Mouse (Mus musculus): ENCODE measurements around the gene Olfr645. TPM values are rescaled to one million over a fixed set of nuclear protein-coding genes. Genes with fewer than 3 reads are reported as not detected.

Gene Olfr645
- polyA plus RNA-seq, 1 experiment from 2014 or later = not detected

Other genes starting within 250 kb of the Olfr645 start
- 0.38 TPM in 1 of 2 replicates, not detected in the other for gene Hbb-bh2, start 244.9 kb downstream of the Olfr645 start, polyA plus RNA-seq (2016; fragmentation: Nextera tagmentation; extraction: Ambion mirVana)
- 483 and 495 TPM in 2 replicates for gene Hbb-bh1, start 242.3 kb downstream of the Olfr645 start, polyA plus RNA-seq (2016; fragmentation: Nextera tagmentation; extraction: Ambion mirVana)
- gene Hbb-y, start 232.2 kb downstream of the Olfr645 start, polyA plus RNA-seq (2016; fragmentation: Nextera tagmentation; extraction: Ambion mirVana) = 6,731 and 6,931 TPM in 2 replicates
- gene Olfr66, start 199.2 kb downstream of the Olfr645 start, polyA plus RNA-seq (2016; fragmentation: Nextera tagmentation; extraction: Ambion mirVana) = not detected in 2 replicates
- not detected in 2 replicates for gene Olfr64, start 191.0 kb downstream of the Olfr645 start, polyA plus RNA-seq (2016; fragmentation: Nextera tagmentation; extraction: Ambion mirVana)
- not detected in 2 replicates for gene Olfr65, start 182.0 kb downstream of the Olfr645 start, polyA plus RNA-seq (2016; fragmentation: Nextera tagmentation; extraction: Ambion mirVana)
- gene Olfr631, start 156.6 kb downstream of the Olfr645 start, polyA plus RNA-seq (2016; fragmentation: Nextera tagmentation; extraction: Ambion mirVana) = not detected in 2 replicates
- gene Olfr632, start 151.1 kb downstream of the Olfr645 start, polyA plus RNA-seq (2016; fragmentation: Nextera tagmentation; extraction: Ambion mirVana) = not detected in 2 replicates
- gene Olfr633, start 141.0 kb downstream of the Olfr645 start, polyA plus RNA-seq (2016; fragmentation: Nextera tagmentation; extraction: Ambion mirVana) = not detected in 2 replicates
- gene Olfr635, start 114.3 kb downstream of the Olfr645 start, polyA plus RNA-seq (2016; fragmentation: Nextera tagmentation; extraction: Ambion mirVana) = not detected in 2 replicates
- gene Olfr638, start 86.7 kb downstream of the Olfr645 start, polyA plus RNA-seq (2016; fragmentation: Nextera tagmentation; extraction: Ambion mirVana) = not detected in 2 replicates
- gene Olfr639, start 68.2 kb downstream of the Olfr645 start, polyA plus RNA-seq (2016; fragmentation: Nextera tagmentation; extraction: Ambion mirVana) = not detected in 2 replicates
- gene Olfr640, start 59.9 kb downstream of the Olfr645 start, polyA plus RNA-seq (2016; fragmentation: Nextera tagmentation; extraction: Ambion mirVana) = not detected in 2 replicates
- gene Olfr641, start 50.0 kb downstream of the Olfr645 start, polyA plus RNA-seq (2016; fragmentation: Nextera tagmentation; extraction: Ambion mirVana) = not detected in 2 replicates
- not detected in 2 replicates for gene Olfr642, start 32.8 kb downstream of the Olfr645 start, polyA plus RNA-seq (2016; fragmentation: Nextera tagmentation; extraction: Ambion mirVana)
- not detected in 2 replicates for gene 4930516K23Rik, start 24.0 kb downstream of the Olfr645 start, polyA plus RNA-seq (2016; fragmentation: Nextera tagmentation; extraction: Ambion mirVana)
- gene Olfr644, start 13.6 kb downstream of the Olfr645 start, polyA plus RNA-seq (2016; fragmentation: Nextera tagmentation; extraction: Ambion mirVana) = not detected in 2 replicates
- gene Olfr646, start 19.4 kb upstream of the Olfr645 start, polyA plus RNA-seq (2016; fragmentation: Nextera tagmentation; extraction: Ambion mirVana) = not detected in 2 replicates
- gene Ubqln5, start 44.4 kb upstream of the Olfr645 start, polyA plus RNA-seq (2016; fragmentation: Nextera tagmentation; extraction: Ambion mirVana) = not detected in 2 replicates
- not detected in 2 replicates for gene Olfr643, start 51.9 kb upstream of the Olfr645 start, polyA plus RNA-seq (2016; fragmentation: Nextera tagmentation; extraction: Ambion mirVana)
- gene Ubqln3, start 57.8 kb upstream of the Olfr645 start, polyA plus RNA-seq (2016; fragmentation: Nextera tagmentation; extraction: Ambion mirVana) = not detected in 2 replicates
- gene Ubqlnl, start 65.1 kb upstream of the Olfr645 start, polyA plus RNA-seq (2016; fragmentation: Nextera tagmentation; extraction: Ambion mirVana) = not detected in 2 replicates
- not detected in 2 replicates for gene Olfm5, start 79.4 kb upstream of the Olfr645 start, polyA plus RNA-seq (2016; fragmentation: Nextera tagmentation; extraction: Ambion mirVana)
- 0.43 and 0.56 TPM in 2 replicates for gene Olfr648, start 97.9 kb upstream of the Olfr645 start, polyA plus RNA-seq (2016; fragmentation: Nextera tagmentation; extraction: Ambion mirVana)
- not detected in 2 replicates for gene Olfr649, start 110.5 kb upstream of the Olfr645 start, polyA plus RNA-seq (2016; fragmentation: Nextera tagmentation; extraction: Ambion mirVana)
- 1.2 TPM in 2 replicates for gene Trim6, start 133.3 kb upstream of the Olfr645 start, polyA plus RNA-seq (2016; fragmentation: Nextera tagmentation; extraction: Ambion mirVana)
- gene Trim34a, start 159.0 kb upstream of the Olfr645 start, polyA plus RNA-seq (2016; fragmentation: Nextera tagmentation; extraction: Ambion mirVana) = 0.76 and 1.2 TPM in 2 replicates
- gene Trim5, start 202.6 kb upstream of the Olfr645 start, polyA plus RNA-seq (2016; fragmentation: Nextera tagmentation; extraction: Ambion mirVana) = 0.15 and 0.22 TPM in 2 replicates
- gene Trim12a, start 230.0 kb upstream of the Olfr645 start, polyA plus RNA-seq (2016; fragmentation: Nextera tagmentation; extraction: Ambion mirVana) = 2.7 and 2.9 TPM in 2 replicates
- not detected in 2 replicates for gene Trim34b, start 244.0 kb upstream of the Olfr645 start, polyA plus RNA-seq (2016; fragmentation: Nextera tagmentation; extraction: Ambion mirVana)